Mouse (Mus musculus): Measurements from ENCODE around the gene Gchfr. TPM values are rescaled to one million over a fixed set of nuclear protein-coding genes. Genes with fewer than 3 reads are reported as not detected.

Gchfr gene
- total and polyA plus RNA-seq, 3 experiments: 1.1 to 18.2 (median 1.8) TPM

- in situ Hi-C loops (cut with MboI; ENCODE audit: low pct_ligation_motif_present, low pct_unique_long_range_greater_than_20kb, low sequenced_read_pairs): no loop called here
- dilution Hi-C loops (cut with MboI; ENCODE audit: extremely low pct_ligation_motif_present, extremely low pct_unique_long_range_greater_than_20kb, low sequenced_read_pairs): no loop called here
Observed at GRCm38 (mm10) chr2:119209176-119209507, 41.6 kb downstream of the Gchfr start.

More at GRCm38 (mm10) chr2:119209176-119209507, 41.6 kb downstream of the Gchfr start:
- H3K79me2 ChIP-seq (replicated peaks; ENCODE audit: control insufficient read depth, extremely low read depth, insufficient read depth, poor library complexity, severe bottlenecking): peaks cover 6% of the 10 kb centered on the region; the same call in 1 of the 2 replicates
- TF ChIP-seq ELF1 (IDR thresholded peaks at IDR 0.05; ENCODE audit: low read depth, low read length) (peak; percentile 67), POLR2A (IDR thresholded peaks at IDR 0.05; ENCODE audit: low read depth, low read length) (no peak), IRF4 (IDR thresholded peaks at IDR 0.05; ENCODE audit: low read depth, low read length) (no peak), CHD2 (IDR thresholded peaks at IDR 0.05; ENCODE audit: low read length) (no peak), ZMIZ1 (IDR thresholded peaks at IDR 0.05; ENCODE audit: low read depth, low read length) (no peak; the same call in 1 of the 2 replicates), ZC3H11A (IDR thresholded peaks at IDR 0.05; ENCODE audit: low read depth, low read length) (no peak), JUN (IDR thresholded peaks at IDR 0.05; ENCODE audit: insufficient read depth, low read depth, low read length) (no peak), MYC (IDR thresholded peaks at IDR 0.05; ENCODE audit: low read depth, low read length) (0 out of 2 replicates have a peak, but pooled peaks have one; percentile 14), MXI1 (IDR thresholded peaks at IDR 0.05; ENCODE audit: low read depth, low read length) (peak; percentile 12; the same call in 1 of the 2 replicates), JUND (conservative IDR thresholded peaks at IDR 0.05; ENCODE audit: low read depth, low read length) (no peak), KAT2A (IDR thresholded peaks at IDR 0.05; ENCODE audit: insufficient replicate concordance, low read length) (no peak), ZNF384 (IDR thresholded peaks at IDR 0.05; ENCODE audit: low read depth, low read length) (no peak), SIN3A (IDR thresholded peaks at IDR 0.05; ENCODE audit: low read length) (no peak), TBP (conservative IDR thresholded peaks at IDR 0.05; ENCODE audit: low read depth, low read length) (no peak), MEF2A (IDR thresholded peaks at IDR 0.05; ENCODE audit: borderline replicate concordance, low read depth, low read length) (no peak)
- peak overlapping the region; percentile 83 to 94 (median 90) for H3K4me3 ChIP-seq (replicated peaks in 1 of 3; ENCODE audit: low read depth in 2 of 3, low read length in 2 of 3, poor library complexity in 1 of 3)
- H3K36me3 ChIP-seq (replicated peaks in 1 of 2; ENCODE audit: control insufficient read depth in 1 of 2, insufficient read depth in 1 of 2, low read length in 1 of 2): peaks cover 26 to 47% of the 10 kb centered on the region in 2 experiments
- no peak overlapping the region for H3K27ac ChIP-seq (ENCODE audit: insufficient read depth, low read depth)
- no peaks in the 10 kb centered on the region for H3K27me3 ChIP-seq (replicated peaks)
- peak overlapping the region; percentile 74 for H3K9ac ChIP-seq (ENCODE audit: insufficient read depth, low read depth)
- peak; percentile 51 for DNase-seq (ENCODE audit: extremely low read depth)
- H3K4me2 ChIP-seq (ENCODE audit: insufficient read depth, low read depth, poor library complexity, severe bottlenecking): peak overlapping the region; percentile 95; the same call in 1 of the 2 replicates
- H3K9me3 ChIP-seq (replicated peaks; ENCODE audit: low read length): no peaks in the 10 kb centered on the region
- H3K4me1 ChIP-seq (ENCODE audit: control insufficient read depth in 1 of 2, insufficient read depth in 2 of 2): peaks cover 0 to 17% of the 10 kb centered on the region in 2 experiments; a peak in 2 of 4 replicates

Other genes with a start within 250 kb of the Gchfr start
- gene Chst14, start 241.3 kb upstream of the Gchfr start, total RNA-seq (2012; rRNA removed): 4.4 and 5.1 TPM in 2 replicates
- 3.1 and 4.7 TPM in 2 replicates for gene Chst14, start 241.3 kb upstream of the Gchfr start, total RNA-seq (2014; rRNA removed)
- 6.7 and 8.4 TPM in 2 replicates for gene Chst14, start 241.3 kb upstream of the Gchfr start, polyA plus RNA-seq (2012; ENCODE audit: insufficient read length, low read depth)
- gene Ccdc32, start 138.4 kb upstream of the Gchfr start, total RNA-seq (2012; rRNA removed): 11.7 and 13.9 TPM in 2 replicates
- 17.6 and 18.3 TPM in 2 replicates for gene Ccdc32, start 138.4 kb upstream of the Gchfr start, total RNA-seq (2014; rRNA removed)
- gene Ccdc32, start 138.4 kb upstream of the Gchfr start, polyA plus RNA-seq (2012; ENCODE audit: insufficient read length, low read depth): 11.5 and 11.8 TPM in 2 replicates
- gene Rpusd2, start 133.0 kb upstream of the Gchfr start, total RNA-seq (2012; rRNA removed): 14.7 and 14.8 TPM in 2 replicates
- 9.3 and 10.7 TPM in 2 replicates for gene Rpusd2, start 133.0 kb upstream of the Gchfr start, total RNA-seq (2014; rRNA removed)
- 12.3 and 13.7 TPM in 2 replicates for gene Rpusd2, start 133.0 kb upstream of the Gchfr start, polyA plus RNA-seq (2012; ENCODE audit: insufficient read length, low read depth)
- 19.9 and 23.3 TPM in 2 replicates for gene Knl1, start 120.7 kb upstream of the Gchfr start, total RNA-seq (2012; rRNA removed)
- gene Knl1, start 120.7 kb upstream of the Gchfr start, total RNA-seq (2014; rRNA removed): 23.8 and 29.6 TPM in 2 replicates
- 13.7 and 16.2 TPM in 2 replicates for gene Knl1, start 120.7 kb upstream of the Gchfr start, polyA plus RNA-seq (2012; ENCODE audit: insufficient read length, low read depth)
- 40.5 and 45.0 TPM in 2 replicates for gene Rad51, start 55.0 kb upstream of the Gchfr start, total RNA-seq (2012; rRNA removed)
- gene Rad51, start 55.0 kb upstream of the Gchfr start, total RNA-seq (2014; rRNA removed): 16.1 and 18.6 TPM in 2 replicates
- 87.5 and 109 TPM in 2 replicates for gene Rad51, start 55.0 kb upstream of the Gchfr start, polyA plus RNA-seq (2012; ENCODE audit: insufficient read length, low read depth)
- 49.9 and 52.0 TPM in 2 replicates for gene Rmdn3, start 10.7 kb upstream of the Gchfr start, total RNA-seq (2012; rRNA removed)
- 59.1 and 61.2 TPM in 2 replicates for gene Rmdn3, start 10.7 kb upstream of the Gchfr start, total RNA-seq (2014; rRNA removed)
- 41.8 and 48.1 TPM in 2 replicates for gene Rmdn3, start 10.7 kb upstream of the Gchfr start, polyA plus RNA-seq (2012; ENCODE audit: insufficient read length, low read depth)
- gene Gm14137, start 6.7 kb downstream of the Gchfr start, total RNA-seq (2012; rRNA removed): 4.7 and 9.2 TPM in 2 replicates
- gene Gm14137, start 6.7 kb downstream of the Gchfr start, total RNA-seq (2014; rRNA removed): 2.3 and 2.6 TPM in 2 replicates
- 3.3 and 3.4 TPM in 2 replicates for gene Gm14137, start 6.7 kb downstream of the Gchfr start, polyA plus RNA-seq (2012; ENCODE audit: insufficient read length, low read depth)
- gene Zfyve19, start 40.8 kb downstream of the Gchfr start, total RNA-seq (2012; rRNA removed): 38.2 and 38.7 TPM in 2 replicates
- gene Zfyve19, start 40.8 kb downstream of the Gchfr start, total RNA-seq (2014; rRNA removed): 25.6 and 28.0 TPM in 2 replicates
- gene Zfyve19, start 40.8 kb downstream of the Gchfr start, polyA plus RNA-seq (2012; ENCODE audit: insufficient read length, low read depth): 39.9 and 45.2 TPM in 2 replicates
- gene Dnajc17, start 41.0 kb downstream of the Gchfr start, total RNA-seq (2012; rRNA removed): 15.3 and 18.2 TPM in 2 replicates
- 19.6 and 19.8 TPM in 2 replicates for gene Dnajc17, start 41.0 kb downstream of the Gchfr start, total RNA-seq (2014; rRNA removed)
- 22.9 and 26.3 TPM in 2 replicates for gene Dnajc17, start 41.0 kb downstream of the Gchfr start, polyA plus RNA-seq (2012; ENCODE audit: insufficient read length, low read depth)
- gene Ppp1r14d, start 62.1 kb downstream of the Gchfr start, total RNA-seq (2012; rRNA removed): not detected in 2 replicates
- not detected in 2 replicates for gene Ppp1r14d, start 62.1 kb downstream of the Gchfr start, total RNA-seq (2014; rRNA removed)
- not detected in 2 replicates for gene Ppp1r14d, start 62.1 kb downstream of the Gchfr start, polyA plus RNA-seq (2012; ENCODE audit: insufficient read length, low read depth)
- gene Spint1, start 69.6 kb downstream of the Gchfr start, total RNA-seq (2012; rRNA removed): not detected in 2 replicates
- not detected in 2 replicates for gene Spint1, start 69.6 kb downstream of the Gchfr start, total RNA-seq (2014; rRNA removed)
- gene Spint1, start 69.6 kb downstream of the Gchfr start, polyA plus RNA-seq (2012; ENCODE audit: insufficient read length, low read depth): not detected in 2 replicates
- 0.08 and 0.17 TPM in 2 replicates for gene Rhov, start 103.5 kb downstream of the Gchfr start, total RNA-seq (2012; rRNA removed)
- not detected in 2 replicates for gene Rhov, start 103.5 kb downstream of the Gchfr start, total RNA-seq (2014; rRNA removed)
- gene Rhov, start 103.5 kb downstream of the Gchfr start, polyA plus RNA-seq (2012; ENCODE audit: insufficient read length, low read depth): not detected in 2 replicates
- gene Vps18, start 121.0 kb downstream of the Gchfr start, total RNA-seq (2012; rRNA removed): 14.8 and 15.4 TPM in 2 replicates
- 7.4 and 8.7 TPM in 2 replicates for gene Vps18, start 121.0 kb downstream of the Gchfr start, total RNA-seq (2014; rRNA removed)
- 15.8 and 17.9 TPM in 2 replicates for gene Vps18, start 121.0 kb downstream of the Gchfr start, polyA plus RNA-seq (2012; ENCODE audit: insufficient read length, low read depth)
- gene Dll4, start 158.0 kb downstream of the Gchfr start, total RNA-seq (2012; rRNA removed): 0.13 TPM in 1 of 2 replicates, not detected in the other
- 0.12 TPM in 1 of 2 replicates, not detected in the other for gene Dll4, start 158.0 kb downstream of the Gchfr start, total RNA-seq (2014; rRNA removed)
- not detected in 2 replicates for gene Dll4, start 158.0 kb downstream of the Gchfr start, polyA plus RNA-seq (2012; ENCODE audit: insufficient read length, low read depth)
- 47.5 and 95.6 TPM in 2 replicates for gene Chac1, start 183.5 kb downstream of the Gchfr start, total RNA-seq (2012; rRNA removed)
- gene Chac1, start 183.5 kb downstream of the Gchfr start, total RNA-seq (2014; rRNA removed): 47.2 and 49.2 TPM in 2 replicates
- gene Chac1, start 183.5 kb downstream of the Gchfr start, polyA plus RNA-seq (2012; ENCODE audit: insufficient read length, low read depth): 33.3 and 33.4 TPM in 2 replicates